In the genomic region with DNA sequence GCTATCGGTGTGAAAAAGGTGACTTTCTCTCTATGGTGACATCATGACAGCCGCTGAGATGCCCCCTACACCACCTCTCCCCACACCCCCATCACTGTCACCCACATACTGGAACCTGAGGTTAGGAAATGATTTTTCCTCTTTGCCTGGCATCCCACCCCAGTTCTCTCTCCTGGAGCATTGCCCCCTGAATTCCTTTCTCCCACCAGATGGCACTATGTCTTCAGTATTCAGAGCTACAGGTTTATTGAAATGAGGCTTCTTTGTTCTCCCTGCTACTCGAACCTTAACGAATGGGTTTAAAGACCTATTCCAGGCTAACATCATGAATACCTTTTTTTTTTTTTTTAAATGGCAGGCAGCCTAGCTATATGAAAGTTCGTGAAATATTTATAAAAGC, we compare ENCODE assay signal across 8 mouse cellular contexts.
A peak's percentile ranks its signal among the peaks of the same experiment; 100 is the strongest.
DNase-seq lines count a peak whose midpoint lies in the region; ATAC-seq and TF ChIP-seq lines count a peak whose summit lies in the region.

No protein-coding gene starts in this region.

- peak; percentile 19; the same call in 1 of the 2 replicates for TF ChIP-seq CTCF in cerebellum, adult 2 months (IDR thresholded peaks at IDR 0.05; ENCODE audit: borderline replicate concordance, insufficient read depth, low read depth, low read length)

- no peaks in the 10 kb centered on the region for H3K4me1 ChIP-seq in cerebellum, adult 2 months (ENCODE audit: control insufficient read depth, insufficient read depth, low read length)
- H3K4me1 ChIP-seq in hindbrain, embryonic 14.5 days (replicated peaks; ENCODE audit: control insufficient read depth, insufficient read depth, low read length) = no peaks in the 10 kb centered on the region
- no peaks in the 10 kb centered on the region; the same call in 1 of the 2 replicates for H3K4me1 ChIP-seq in midbrain, embryonic 15.5 days

- no peaks in the 10 kb centered on the region for H3K9me3 ChIP-seq in hindbrain, embryonic 14.5 days (ENCODE audit: control insufficient read depth, low read length)
- no peaks in the 10 kb centered on the region for H3K9me3 ChIP-seq in midbrain, embryonic 15.5 days

- ATAC-seq in hindbrain, embryonic 14.5 days (ENCODE audit: low FRiP score) = peak; percentile 80
- peak; percentile 87 for ATAC-seq in midbrain, embryonic 15.5 days (replicated peaks)

- peak in 1 of 2 experiments; percentile 9 for DNase-seq in cerebellum, adult 2 months
- no peak for DNase-seq in cerebellum, adult 9-10 months
- peak; percentile 23 for DNase-seq in ovary, postnatal 14 days (ENCODE audit: low spot score)
- no peak for DNase-seq in ovary, postnatal 36 days (ENCODE audit: low spot score)
- DNase-seq in hindbrain, embryonic 14.5 days (ENCODE audit: low spot score) = peak; percentile 89
- DNase-seq in spleen, postnatal 14 days (ENCODE audit: low spot score in 2 of 2) = no peak
- no peak for DNase-seq in T-cell, adult 2 months (ENCODE audit: low spot score)

- WGBS in cerebellum, adult 2 months = 35% methylated on average over 5 of the region's 5 CpGs
- 31% methylated on average over 5 of the region's 5 CpGs for WGBS in hindbrain, embryonic 14.5 days
- WGBS in midbrain, embryonic 15.5 days = 31% methylated on average over 5 of the region's 5 CpGs

- no peaks in the 10 kb centered on the region for H3K27me3 ChIP-seq in cerebellum, adult 2 months (ENCODE audit: control insufficient read depth, insufficient read depth, low read length)
- no peaks in the 10 kb centered on the region for H3K27me3 ChIP-seq in hindbrain, embryonic 14.5 days (ENCODE audit: control insufficient read depth, insufficient read depth, low read length)
- H3K27me3 ChIP-seq in midbrain, embryonic 15.5 days (replicated peaks) = no peaks in the 10 kb centered on the region

- no peaks in the 10 kb centered on the region for H3K36me3 ChIP-seq in hindbrain, embryonic 14.5 days (replicated peaks; ENCODE audit: control insufficient read depth, insufficient read depth)
- no peaks in the 10 kb centered on the region for H3K36me3 ChIP-seq in midbrain, embryonic 15.5 days (replicated peaks)

- no peak overlapping the region for H3K4me3 ChIP-seq in cerebellum, adult 2 months (replicated peaks; ENCODE audit: insufficient read depth, low read depth, low read length)
- H3K4me3 ChIP-seq in hindbrain, embryonic 14.5 days (replicated peaks; ENCODE audit: low read length) = no peak overlapping the region
- H3K4me3 ChIP-seq in midbrain, embryonic 15.5 days = no peak overlapping the region

- H3K9ac ChIP-seq in hindbrain, embryonic 14.5 days = no peak overlapping the region
- H3K9ac ChIP-seq in midbrain, embryonic 15.5 days = no peak overlapping the region

- no peak overlapping the region for H3K4me2 ChIP-seq in hindbrain, embryonic 14.5 days (replicated peaks)
- no peak overlapping the region for H3K4me2 ChIP-seq in midbrain, embryonic 15.5 days

- no peak overlapping the region for H3K27ac ChIP-seq in cerebellum, adult 2 months (ENCODE audit: insufficient read depth, low read length)
- no peak overlapping the region for H3K27ac ChIP-seq in hindbrain, embryonic 14.5 days
- H3K27ac ChIP-seq in midbrain, embryonic 15.5 days = no peak overlapping the region

- no peak for TF ChIP-seq POLR2A in cerebellum, adult 2 months (IDR thresholded peaks at IDR 0.05; ENCODE audit: borderline replicate concordance, insufficient read depth, low read length)

Comparison
In these comparisons a context has a peak if more than half of its experiments do, and no peak if none do; other contexts are left out.
1. DNase-seq: peak in ovary, postnatal 14 days (single experiment) and hindbrain, embryonic 14.5 days (single experiment); none in cerebellum, adult 9-10 months (single experiment), ovary, postnatal 36 days (single experiment), spleen, postnatal 14 days (0 of 2) and T-cell, adult 2 months (single experiment).